Mouse (Mus musculus) midbrain, embryonic 15.5 days (tissue): ENCODE results near the gene Pi4k2b. TPM values are rescaled to one million over a fixed set of nuclear protein-coding genes. Genes with fewer than 3 reads are reported as not detected.

Source experiments
- ATAC-seq: fragments of 200-750 bp; cut with Nextera tagmentation; replicated peaks from 2 replicates; pipeline ENCODE4 v1.8.0; 2017; ENCODE audit warnings: moderate TSS enrichment
- H3K27ac ChIP-seq: fragments of 300-500 bp; sonication (generic); 2 replicates; pipeline ENCODE4 v1.5.1; 2015; ENCODE audit warnings: mild to moderate bottlenecking, inconsistent platforms
- H3K27me3 ChIP-seq: fragments of 300-500 bp; sonication (generic); replicated peaks from 2 replicates; pipeline ENCODE4 v1.6.1; 2015; ENCODE audit warnings: inconsistent platforms
- H3K36me3 ChIP-seq: fragments of 300-500 bp; sonication (generic); replicated peaks from 2 replicates; pipeline ENCODE4 v1.6.1; 2015; ENCODE audit warnings: inconsistent platforms
- H3K4me1 ChIP-seq: fragments of 300-500 bp; sonication (generic); 2 replicates; pipeline ENCODE4 v1.6.1; 2015; ENCODE audit warnings: inconsistent platforms
- H3K4me2 ChIP-seq: fragments of 300-500 bp; sonication (generic); 2 replicates; pipeline ENCODE4 v1.6.1; 2015; ENCODE audit warnings: inconsistent platforms, mild to moderate bottlenecking, moderate library complexity
- H3K4me3 ChIP-seq: fragments of 300-500 bp; sonication (generic); 2 replicates; pipeline ENCODE4 v1.5.1; 2015; ENCODE audit warnings: mild to moderate bottlenecking, inconsistent platforms
- H3K9ac ChIP-seq: fragments of 300-500 bp; sonication (generic); 2 replicates; pipeline ENCODE4 v1.6.1; 2015; ENCODE audit warnings: mild to moderate bottlenecking, inconsistent platforms
- H3K9me3 ChIP-seq: fragments of 300-500 bp; sonication (generic); 2 replicates; pipeline ENCODE4 v1.6.1; 2016; ENCODE audit warnings: inconsistent platforms
- WGBS: fragments of 180-500 bp; shearing (Covaris S2); methylation state at CpG from one replicate; pipeline ENCODE4 v1.1.7; 2015; ENCODE audit warnings: mixed read lengths; 5-methylcytosine and 5-hydroxymethylcytosine counted together
- polyA plus RNA-seq: library from polyadenylated mRNA; unstranded; fragments of >200 nt; fragmentation: Nextera tagmentation; extraction: Ambion mirVana; gene quantifications from 2 replicates; pipeline ENCODE4 v1.2.1, GENCODE M21; 2015

The Pi4k2b gene
- polyA plus RNA-seq, 1 experiment from 2014 or later = 3.3 TPM

- peaks cover 3% of the 10 kb centered on the region; the same call in 1 of the 2 replicates for H3K36me3 ChIP-seq
- no peaks in the 10 kb centered on the region for H3K9me3 ChIP-seq
- WGBS = 94% methylated on average over 7 of the region's 7 CpGs
- ATAC-seq = no peak
- H3K4me2 ChIP-seq = no peak overlapping the region
- H3K4me1 ChIP-seq = no peaks in the 10 kb centered on the region
- H3K9ac ChIP-seq = no peak overlapping the region
- H3K4me3 ChIP-seq = no peak overlapping the region
- no peaks in the 10 kb centered on the region for H3K27me3 ChIP-seq
- H3K27ac ChIP-seq = no peak overlapping the region
Measured at GRCm38 (mm10) chr5:52818676-52819075, 77.3 kb downstream of the Pi4k2b start.

Other genes with a start within 250 kb of the Pi4k2b start
- gene Lgi2, start 175.1 kb upstream of the Pi4k2b start, polyA plus RNA-seq = 5.0 and 5.1 TPM in 2 replicates
- 7.3 and 8.0 TPM in 2 replicates for gene Sepsecs, start 71.9 kb upstream of the Pi4k2b start, polyA plus RNA-seq
- gene Zcchc4, start 33.8 kb downstream of the Pi4k2b start, polyA plus RNA-seq = 11.3 and 13.1 TPM in 2 replicates
- gene Anapc4, start 92.4 kb downstream of the Pi4k2b start, polyA plus RNA-seq = 115 TPM in 2 replicates